Mouse (Mus musculus) CH12.LX (cell line): Measurements from ENCODE around the gene Frem3. TPM values are rescaled to one million over a fixed set of nuclear protein-coding genes. Genes with fewer than 3 reads are reported as not detected.

Source experiments
- DNase-seq: peaks from one replicate; pipeline ENCODE4 v3.0.0-alpha.2; 2013; ENCODE audit errors: extremely low read depth
- H3K27ac ChIP-seq: 2 replicates; pipeline ENCODE4 v1.5.1; 2012; ENCODE audit warnings: low read depth, mild to moderate bottlenecking, control low read depth, moderate library complexity; ENCODE audit not compliant: insufficient read depth
- H3K27me3 ChIP-seq: replicated peaks from 2 replicates; pipeline ENCODE3; 2012; ENCODE audit warnings: inconsistent platforms
- H3K36me3 ChIP-seq, 2 experiments: replicated peaks in 1 of 2; 2 replicates each; pipeline versions ENCODE3 to v1.6.1; 2012; ENCODE audit warnings: inconsistent platforms in 1 of 2, low read length in 1 of 2, mild to moderate bottlenecking in 1 of 2, mixed read lengths in 1 of 2, moderate library complexity in 1 of 2; ENCODE audit not compliant: control insufficient read depth in 1 of 2, insufficient read depth in 1 of 2
- H3K4me1 ChIP-seq, 2 experiments: 2 replicates each; pipeline ENCODE4 v1.6.1; 2012; ENCODE audit warnings: inconsistent platforms in 1 of 2, moderate library complexity in 1 of 2; ENCODE audit not compliant: insufficient read depth in 2 of 2, control insufficient read depth in 1 of 2
- H3K4me2 ChIP-seq: 2 replicates; pipeline ENCODE4 v1.6.1; 2012; ENCODE audit warnings: low read depth, mild to moderate bottlenecking, control low read depth; ENCODE audit not compliant: poor library complexity, insufficient read depth, severe bottlenecking
- H3K4me3 ChIP-seq, 3 experiments: fragments of 150-350 bp in 1 of 3; sonication (generic) in 1 of 3; replicated peaks in 1 of 3; 2 replicates each; pipeline versions ENCODE3 to v1.5.1; 2011 to 2012; ENCODE audit warnings: low read depth in 2 of 3, low read length in 2 of 3, mild to moderate bottlenecking in 2 of 3, moderate library complexity in 2 of 3, control low read depth in 1 of 3, improper control_type of control experiment in 1 of 3, inconsistent platforms in 1 of 3, mixed read lengths in 1 of 3; ENCODE audit not compliant: poor library complexity in 1 of 3
- H3K79me2 ChIP-seq: replicated peaks from 2 replicates; pipeline ENCODE4 v1.6.1; 2012; ENCODE audit warnings: mild to moderate bottlenecking, moderate library complexity; ENCODE audit not compliant: control insufficient read depth, poor library complexity, insufficient read depth, severe bottlenecking; ENCODE audit errors: extremely low read depth
- H3K9ac ChIP-seq: 2 replicates; pipeline ENCODE4 v1.6.1; 2012; ENCODE audit warnings: low read depth, mild to moderate bottlenecking, control low read depth, moderate library complexity; ENCODE audit not compliant: insufficient read depth
- H3K9me3 ChIP-seq: replicated peaks from 2 replicates; pipeline ENCODE3; 2012; ENCODE audit warnings: low read length, inconsistent platforms, mixed read lengths
- CTCF ChIP-seq, 2 experiments: IDR thresholded peaks in 1 of 2; conservative IDR thresholded peaks in 1 of 2; 2 replicates each; pipeline ENCODE4 v1.5.1; 2011 to 2012; ENCODE audit warnings: low read depth in 2 of 2, low read length in 2 of 2, improper control_type of control experiment in 1 of 2, inconsistent platforms in 1 of 2, mild to moderate bottlenecking in 1 of 2, moderate library complexity in 1 of 2
- ELF1 ChIP-seq: IDR thresholded peaks from 2 replicates; pipeline ENCODE4 v1.6.1; 2014; ENCODE audit warnings: low read depth, mild to moderate bottlenecking, inconsistent platforms, low read length, improper control_type of control experiment
- ETS1 ChIP-seq: conservative IDR thresholded peaks from 2 replicates; pipeline ENCODE4 v1.6.1; 2012; ENCODE audit warnings: low read depth, mild to moderate bottlenecking, inconsistent platforms, low read length, improper control_type of control experiment, moderate library complexity
- IRF4 ChIP-seq: IDR thresholded peaks from 2 replicates; pipeline ENCODE4 v1.6.1; 2014; ENCODE audit warnings: low read depth, mild to moderate bottlenecking, inconsistent platforms, low read length, improper control_type of control experiment
- JUN ChIP-seq: IDR thresholded peaks from 2 replicates; pipeline ENCODE4 v1.6.1; 2011; ENCODE audit warnings: low read depth, mild to moderate bottlenecking, low read length, improper control_type of control experiment, moderate library complexity; ENCODE audit not compliant: insufficient read depth
- JUND ChIP-seq: conservative IDR thresholded peaks from 2 replicates; pipeline ENCODE4 v1.6.1; 2011; ENCODE audit warnings: low read depth, low read length, improper control_type of control experiment
- KAT2A ChIP-seq: IDR thresholded peaks from 2 replicates; pipeline ENCODE4 v1.6.1; 2012; ENCODE audit warnings: low read length, improper control_type of control experiment, inconsistent platforms; ENCODE audit not compliant: insufficient replicate concordance
- MAZ ChIP-seq: IDR thresholded peaks from 2 replicates; pipeline ENCODE4 v1.6.1; 2012; ENCODE audit warnings: low read depth, mild to moderate bottlenecking, inconsistent platforms, low read length, improper control_type of control experiment, moderate library complexity
- MEF2A ChIP-seq: IDR thresholded peaks from 2 replicates; pipeline ENCODE4 v1.6.1; 2014; ENCODE audit warnings: low read depth, mild to moderate bottlenecking, inconsistent platforms, low read length, improper control_type of control experiment, borderline replicate concordance
- RAD21 ChIP-seq: IDR thresholded peaks from 2 replicates; pipeline ENCODE4 v1.6.1; 2011; ENCODE audit warnings: low read depth, mild to moderate bottlenecking, low read length, improper control_type of control experiment, moderate library complexity
- SMC3 ChIP-seq: IDR thresholded peaks from 2 replicates; pipeline ENCODE4 v1.6.1; 2011; ENCODE audit warnings: low read depth, low read length, improper control_type of control experiment
- USF2 ChIP-seq: conservative IDR thresholded peaks from 2 replicates; pipeline ENCODE4 v1.6.1; 2011; ENCODE audit warnings: low read depth, low read length, improper control_type of control experiment
- ZC3H11A ChIP-seq: IDR thresholded peaks from 2 replicates; pipeline ENCODE4 v1.6.1; 2012; ENCODE audit warnings: low read depth, mild to moderate bottlenecking, inconsistent platforms, low read length, improper control_type of control experiment
- ZNF384 ChIP-seq: IDR thresholded peaks from 2 replicates; pipeline ENCODE4 v1.6.1; 2012; ENCODE audit warnings: low read depth, low read length, improper control_type of control experiment, inconsistent platforms
- dilution Hi-C: fragments of 300-500 bp; cut with MboI; formaldehyde crosslinking; loops from 2 replicates; pipeline ENCODE4 v1.14.3; 2020; ENCODE audit warnings: low sequenced_read_pairs; ENCODE audit not compliant: extremely low pct_unique_long_range_greater_than_20kb, extremely low pct_ligation_motif_present
- in situ Hi-C: fragments of 300-500 bp; cut with MboI; formaldehyde crosslinking; loops from 3 replicates; pipeline ENCODE4 v1.14.3; 2019; ENCODE audit warnings: low sequenced_read_pairs, low pct_ligation_motif_present, low pct_unique_long_range_greater_than_20kb, mixed read lengths
- polyA plus RNA-seq: library from polyadenylated mRNA; unstranded; fragments of >175 nt; gene quantifications from 2 replicates; pipeline ENCODE4 v1.2.1, GENCODE M21; 2012; ENCODE audit warnings: low read depth; ENCODE audit not compliant: insufficient read length
- total RNA-seq, 2 experiments: library from RNA; depleted of rRNA; stranded (reverse); fragments of 300-350 nt in 1 of 2; fragments of >200 nt in 1 of 2; gene quantifications; 2 replicates each; pipeline ENCODE4 v1.2.3; 2012 to 2014

Gene Frem3
- total and polyA plus RNA-seq, 3 experiments = not detected

DNA sequence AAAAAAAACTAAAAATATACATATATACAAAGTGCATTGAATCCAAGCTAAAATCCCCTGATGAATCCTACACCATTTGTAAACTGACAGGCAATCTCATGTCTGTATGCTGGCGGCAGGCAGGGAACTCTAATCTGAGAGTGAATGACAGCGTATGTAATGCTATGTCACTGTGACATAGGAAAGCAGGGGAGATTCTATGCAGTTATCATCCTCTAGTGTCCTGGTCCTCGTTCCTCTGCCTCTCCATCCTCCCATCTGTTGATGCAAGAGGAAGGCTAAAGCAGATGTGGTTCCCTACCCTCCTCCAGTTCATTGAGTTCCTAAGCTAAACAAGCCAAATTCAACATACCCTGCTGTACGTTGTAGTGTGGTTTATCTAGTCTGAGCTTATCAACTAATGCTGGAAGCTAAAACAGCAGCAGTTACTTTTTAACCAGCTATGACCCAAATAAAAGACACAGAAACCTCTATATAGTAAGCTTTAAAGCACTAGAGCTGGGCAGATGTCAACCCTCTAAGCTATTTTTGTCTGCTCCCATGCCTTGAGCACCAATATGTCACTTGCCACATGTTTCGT is 73.0 kb downstream of the Frem3 start:
- no peak for TF ChIP-seq RAD21
- TF ChIP-seq ZC3H11A = no peak
- TF ChIP-seq ETS1 = no peak
- no peak for TF ChIP-seq USF2
- no peak for TF ChIP-seq JUN
- TF ChIP-seq JUND = no peak
- TF ChIP-seq MAZ = no peak
- TF ChIP-seq KAT2A = no peak
- TF ChIP-seq ELF1 = no peak
- no peak for TF ChIP-seq ZNF384
- no peaks in the 10 kb centered on the region for H3K36me3 ChIP-seq
- no peaks in the 10 kb centered on the region for H3K27me3 ChIP-seq
- H3K9me3 ChIP-seq = no peaks in the 10 kb centered on the region
- dilution Hi-C loops (no loop called here), in situ Hi-C loops (loop anchor here (10.0 kb wide), 1 partner anchor 199 kb away; no protein-coding TSS in a partner anchor)
- no peak for DNase-seq
- no peak overlapping the region for H3K9ac ChIP-seq
- no peak overlapping the region for H3K4me2 ChIP-seq
- no peak overlapping the region for H3K4me3 ChIP-seq
- H3K79me2 ChIP-seq = no peaks in the 10 kb centered on the region
- no peaks in the 10 kb centered on the region for H3K4me1 ChIP-seq
- no peak overlapping the region for H3K27ac ChIP-seq

DNA sequence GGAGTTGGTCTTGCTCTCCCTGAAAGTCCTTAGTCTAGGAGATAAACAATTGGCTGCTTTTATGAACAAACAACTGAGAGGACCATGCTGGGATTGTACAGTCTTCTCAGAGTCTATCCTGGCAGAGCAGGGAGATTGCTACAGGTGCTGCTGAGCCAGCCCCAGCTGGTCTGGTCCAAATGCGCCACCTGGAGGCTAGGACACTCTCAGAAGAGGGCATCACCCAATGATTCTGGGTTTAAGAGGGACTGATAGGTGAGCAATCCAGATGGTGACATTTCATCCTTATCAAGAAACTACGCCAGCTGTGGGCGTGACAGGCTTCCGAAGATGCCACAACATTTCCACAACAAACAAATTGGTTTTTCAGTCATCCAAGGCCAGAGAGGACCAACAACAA is 77.3 kb downstream of the Frem3 start:
- no peak overlapping the region for H3K4me2 ChIP-seq
- no peaks in the 10 kb centered on the region for H3K9me3 ChIP-seq
- dilution Hi-C loops = no loop called here

More for the DNA sequence above, 77.3 kb downstream of the Frem3 start:
- Histone ChIP-seq H3K27ac (no peak overlapping the region), H3K27me3 (no peaks in the 10 kb centered on the region), H3K36me3 (no peaks in the 10 kb centered on the region), H3K4me3 (no peak overlapping the region), H3K79me2 (no peaks in the 10 kb centered on the region), H3K4me1 (no peaks in the 10 kb centered on the region), H3K9ac (no peak overlapping the region)
- peak; percentile 43 for TF ChIP-seq ZC3H11A
- TF ChIP-seq SMC3 = peak; percentile 84
- TF ChIP-seq CTCF (conservative IDR thresholded peaks at IDR 0.05 in 1 of 2, IDR thresholded peaks at IDR 0.05 in 1 of 2; ENCODE audit: low read depth in 2 of 2, low read length in 2 of 2) = peak; percentile 13 to 78; a peak in 2 of 4 replicates
- TF ChIP-seq ELF1 = no peak
- TF ChIP-seq IRF4 = no peak
- peak; percentile 77 for TF ChIP-seq RAD21
- TF ChIP-seq MEF2A = no peak
- DNase-seq = peak; percentile 51
- in situ Hi-C loops = loop anchor here (10.0 kb wide), 1 partner anchor 203 kb away; no protein-coding TSS in a partner anchor
